Mouse (Mus musculus) lung, embryonic 14.5 days (tissue): ENCODE data around the gene Ano3. TPM values are rescaled to one million over a fixed set of nuclear protein-coding genes. Genes with fewer than 3 reads are reported as not detected.
A peak's percentile ranks its signal among the peaks of the same experiment; 100 is the strongest.

Experiments
- ATAC-seq: fragments of 200-750 bp; cut with Nextera tagmentation; 2 replicates; pipeline ENCODE4 v1.8.0; 2017; ENCODE audit warnings: mild to moderate bottlenecking, moderate TSS enrichment, moderate library complexity; ENCODE audit not compliant: insufficient read depth
- DNase-seq: peaks from one replicate; pipeline ENCODE4 v3.0.0-alpha.2; 2015
- H3K27ac ChIP-seq: fragments of 300-500 bp; sonication (generic); 2 replicates; pipeline ENCODE4 v1.5.1; 2014; ENCODE audit warnings: low read depth, mild to moderate bottlenecking, moderate library complexity
- H3K27me3 ChIP-seq: fragments of 300-500 bp; sonication (generic); 2 replicates; pipeline ENCODE4 v1.6.1; 2014; ENCODE audit warnings: low read length, control low read depth; ENCODE audit not compliant: insufficient read depth
- H3K36me3 ChIP-seq: fragments of 300-500 bp; sonication (generic); 2 replicates; pipeline ENCODE4 v1.6.1; 2014; ENCODE audit warnings: control low read depth; ENCODE audit not compliant: insufficient read depth
- H3K4me1 ChIP-seq: fragments of 300-500 bp; sonication (generic); 2 replicates; pipeline ENCODE4 v1.6.1; 2014; ENCODE audit warnings: antibody characterized with exemption, control low read depth; ENCODE audit not compliant: insufficient read depth
- H3K4me2 ChIP-seq: fragments of 300-500 bp; sonication (generic); 2 replicates; pipeline ENCODE4 v1.6.1; 2014; ENCODE audit warnings: mild to moderate bottlenecking
- H3K4me3 ChIP-seq: fragments of 300-500 bp; sonication (generic); 2 replicates; pipeline ENCODE4 v1.5.1; 2014; ENCODE audit warnings: low read depth, low read length
- H3K9ac ChIP-seq: fragments of 300-500 bp; sonication (generic); 2 replicates; pipeline ENCODE4 v1.6.1; 2014
- H3K9me3 ChIP-seq: fragments of 300-500 bp; sonication (generic); 2 replicates; pipeline ENCODE4 v1.6.1; 2016; ENCODE audit warnings: low read depth, low read length, control low read depth
- CTCF ChIP-seq: IDR thresholded peaks from 2 replicates; pipeline ENCODE4 v1.5.1; 2016; ENCODE audit warnings: antibody characterized with exemption, low read depth
- WGBS: fragments of 180-500 bp; shearing (Covaris S2); extraction: QIAGEN DNeasy Blood & Tissue Kit; methylation state at CpG from one replicate; pipeline ENCODE4 v1.1.7; 2014; 5-methylcytosine and 5-hydroxymethylcytosine counted together
- polyA plus RNA-seq: library from polyadenylated mRNA; unstranded; fragments of >200 nt; fragmentation: Nextera tagmentation; extraction: Ambion mirVana; gene quantifications from 2 replicates; pipeline ENCODE4 v1.2.1, GENCODE M21; 2014

Ano3 gene
- polyA plus RNA-seq, 1 experiment from 2014 or later, result 0.08 TPM

GRCm38 (mm10) chr2:110806302-110807093, 144.2 kb downstream of the Ano3 start:
- 80% methylated on average over 5 of the region's 5 CpGs for WGBS
- no peak for TF ChIP-seq CTCF
- H3K4me1 ChIP-seq, result no peaks in the 10 kb centered on the region
- no peaks in the 10 kb centered on the region for H3K36me3 ChIP-seq
- no peak overlapping the region for H3K27ac ChIP-seq
- DNase-seq (no peak), ATAC-seq (no peak)
- no peak overlapping the region for H3K4me3 ChIP-seq
- no peaks in the 10 kb centered on the region for H3K27me3 ChIP-seq
- no peaks in the 10 kb centered on the region for H3K9me3 ChIP-seq
- H3K4me2 ChIP-seq, result no peak overlapping the region
- H3K9ac ChIP-seq, result no peak overlapping the region

GRCm38 (mm10) chr2:110795928-110796327, 154.8 kb downstream of the Ano3 start:
- no peak for TF ChIP-seq CTCF
- no peak for ATAC-seq
- no peak for DNase-seq
- Histone ChIP-seq H3K36me3 (no peaks in the 10 kb centered on the region), H3K9ac (no peak overlapping the region), H3K4me1 (no peaks in the 10 kb centered on the region), H3K27me3 (no peaks in the 10 kb centered on the region), H3K4me2 (no peak overlapping the region), H3K9me3 (no peaks in the 10 kb centered on the region), H3K27ac (no peak overlapping the region), H3K4me3 (no peak overlapping the region)
- 52% methylated on average over 1 of the region's 1 CpGs for WGBS

DNA sequence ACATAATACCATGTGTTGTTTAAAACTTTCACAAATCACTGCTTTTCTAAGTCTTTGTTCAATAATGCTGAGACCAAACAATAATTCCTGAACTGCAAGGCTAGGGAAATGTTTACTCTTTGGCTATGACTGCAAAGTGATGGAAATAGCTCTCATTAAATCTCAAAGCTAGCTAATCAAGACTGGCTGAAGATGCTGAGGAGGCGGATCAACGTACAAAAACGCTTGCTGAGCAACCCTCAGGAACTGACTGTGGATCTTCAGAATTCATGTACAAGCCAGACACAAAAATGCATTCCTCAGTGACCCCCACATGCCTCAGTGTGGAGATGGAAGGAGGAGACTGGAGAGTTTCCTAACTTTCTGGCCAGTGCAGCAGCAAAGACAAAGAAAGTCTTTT, 155.3 kb downstream of the Ano3 start:
- Histone ChIP-seq H3K4me1 (no peaks in the 10 kb centered on the region), H3K4me2 (no peak overlapping the region), H3K4me3 (no peak overlapping the region), H3K36me3 (no peaks in the 10 kb centered on the region), H3K27ac (no peak overlapping the region), H3K9me3 (no peaks in the 10 kb centered on the region), H3K9ac (no peak overlapping the region), H3K27me3 (no peaks in the 10 kb centered on the region)
- DNase-seq (peak; percentile 1), ATAC-seq (no peak)
- WGBS, result 58% methylated on average over 3 of the region's 3 CpGs
- no peak for TF ChIP-seq CTCF

DNA sequence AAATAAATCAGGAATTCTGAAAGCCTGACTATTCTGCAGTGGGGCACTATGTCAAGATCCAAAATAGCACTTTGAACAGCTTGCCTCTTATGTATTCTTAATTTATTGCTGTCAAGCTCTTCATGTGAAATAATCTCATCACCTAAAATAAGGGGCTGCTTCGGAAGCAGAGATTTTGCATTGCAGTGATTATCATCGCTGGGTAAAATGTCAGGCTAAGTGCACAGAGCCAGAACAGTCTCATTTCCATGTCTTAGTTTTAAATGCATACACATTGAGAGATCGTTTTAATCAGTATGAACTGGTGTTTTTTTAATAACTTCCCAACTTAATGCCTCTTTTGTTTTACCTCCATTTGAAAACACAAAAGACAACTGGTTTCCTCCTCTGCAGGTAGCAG, 163.3 kb downstream of the Ano3 start:
- ATAC-seq, result no peak
- Histone ChIP-seq H3K27ac (no peak overlapping the region), H3K4me2 (no peak overlapping the region), H3K9me3 (no peaks in the 10 kb centered on the region), H3K36me3 (no peaks in the 10 kb centered on the region), H3K4me1 (no peaks in the 10 kb centered on the region), H3K4me3 (no peak overlapping the region), H3K9ac (no peak overlapping the region), H3K27me3 (no peaks in the 10 kb centered on the region)
- DNase-seq, result no peak
- no peak for TF ChIP-seq CTCF
- WGBS, result 73% methylated on average over 3 of the region's 3 CpGs

GRCm38 (mm10) chr2:110759434-110759833, 191.3 kb downstream of the Ano3 start:
- no peak for ATAC-seq

DNA sequence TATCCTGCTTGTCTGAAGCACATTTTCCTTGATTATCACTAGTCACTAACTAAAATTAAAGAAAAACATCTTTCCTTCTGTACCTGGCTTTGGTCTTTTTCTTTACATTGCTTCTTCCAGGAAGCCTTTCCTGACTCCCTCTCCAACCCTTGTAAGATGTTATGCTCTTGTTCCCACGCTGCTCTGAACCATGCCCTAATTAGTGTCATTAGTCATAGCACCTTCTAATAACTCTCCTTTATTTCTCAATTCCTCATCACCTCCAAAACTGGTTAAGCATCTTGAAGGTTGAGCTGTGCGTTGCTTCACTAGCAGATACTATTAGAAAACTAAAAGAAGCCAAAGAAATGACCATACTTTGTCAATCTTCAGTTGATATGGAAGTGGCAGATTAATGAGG, 193.2 kb downstream of the Ano3 start:
- ATAC-seq (no peak), DNase-seq (no peak)
- H3K36me3 ChIP-seq, result no peaks in the 10 kb centered on the region
- H3K4me1 ChIP-seq, result no peaks in the 10 kb centered on the region
- no peak overlapping the region for H3K4me3 ChIP-seq
- no peak for TF ChIP-seq CTCF
- no peak overlapping the region for H3K27ac ChIP-seq
- 71% methylated on average over 2 of the region's 2 CpGs for WGBS
- no peaks in the 10 kb centered on the region for H3K9me3 ChIP-seq
- H3K27me3 ChIP-seq, result no peaks in the 10 kb centered on the region
- no peak overlapping the region for H3K9ac ChIP-seq
- H3K4me2 ChIP-seq, result no peak overlapping the region

More at GRCm38 (mm10) chr2:110759434-110759833, 191.3 kb downstream of the Ano3 start:
- Histone ChIP-seq H3K27ac (no peak overlapping the region), H3K36me3 (no peaks in the 10 kb centered on the region), H3K9me3 (no peaks in the 10 kb centered on the region), H3K27me3 (no peaks in the 10 kb centered on the region), H3K4me2 (no peak overlapping the region), H3K4me1 (no peaks in the 10 kb centered on the region), H3K4me3 (no peak overlapping the region), H3K9ac (no peak overlapping the region)
- 85% methylated on average over 2 of the region's 2 CpGs for WGBS
- DNase-seq, result no peak
- no peak for TF ChIP-seq CTCF

DNA sequence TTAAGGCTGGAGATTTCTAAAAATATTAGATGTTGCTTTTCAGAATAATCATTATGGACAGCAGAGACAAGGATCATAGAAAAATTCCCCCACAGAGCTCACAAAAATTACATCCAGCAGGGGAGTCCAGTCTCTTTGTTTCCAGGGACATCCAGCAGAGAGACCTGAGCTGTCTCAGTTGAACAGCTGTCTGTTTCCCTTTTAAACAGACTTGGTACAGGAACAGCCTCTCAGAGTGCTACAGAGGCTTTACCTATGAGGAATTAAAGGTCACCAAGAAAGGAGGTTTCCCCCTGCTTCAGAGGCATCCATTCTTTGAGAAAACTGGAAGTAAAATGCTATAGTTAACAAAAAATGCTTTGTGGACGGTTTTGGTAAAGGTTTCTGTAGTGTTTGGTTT, 210.2 kb downstream of the Ano3 start:
- H3K4me2 ChIP-seq, result no peak overlapping the region
- no peak for TF ChIP-seq CTCF
- no peaks in the 10 kb centered on the region for H3K27me3 ChIP-seq
- WGBS, result 46% methylated on average over 1 of the region's 1 CpGs
- no peak for DNase-seq
- no peak overlapping the region for H3K4me3 ChIP-seq
- H3K36me3 ChIP-seq, result no peaks in the 10 kb centered on the region
- no peaks in the 10 kb centered on the region for H3K9me3 ChIP-seq
- no peak for ATAC-seq
- no peak overlapping the region for H3K9ac ChIP-seq
- H3K27ac ChIP-seq, result no peak overlapping the region
- no peaks in the 10 kb centered on the region for H3K4me1 ChIP-seq
